Comparison of ENCODE assay signal across 9 mouse cellular contexts in genomic region chr3:29081517-29081916, GRCm38 (mm10). TPM values are rescaled to one million over a fixed set of nuclear protein-coding genes. Genes with fewer than 3 reads are reported as not detected.
DNase-seq lines count a peak whose midpoint lies in the region; ATAC-seq lines count a peak whose summit lies in the region.
"Had no signal": no experiment of that assay in that cellular context is flagged by ENCODE, and none has a peak within 500 bp of the region (broad histone marks: within the 10 kb centered on the region; RNA-seq: fewer than 3 reads in every experiment).

No protein-coding gene starts in this region.

- no peak for ATAC-seq in kidney, embryonic 15.5 days (replicated peaks; ENCODE audit: low FRiP score)
- ATAC-seq in hindbrain, embryonic 16.5 days, result peak; percentile 58
- ATAC-seq in midbrain, embryonic 11.5 days (ENCODE audit: low FRiP score), result no peak

- DNase-seq in kidney, postnatal 36 days, result no peak
- peak; percentile 46 for DNase-seq in embryonic facial prominence, embryonic 10.5 days (ENCODE audit: low spot score)
- no peak for DNase-seq in midbrain, embryonic 11.5 days (ENCODE audit: low spot score, missing footprints)
- DNase-seq in ovary, postnatal 36 days (ENCODE audit: low spot score), result no peak
- DNase-seq in gastrocnemius, adult 8-10 months (ENCODE audit: low spot score in 2 of 2), result no peak
- DNase-seq in heart, adult 8-10 months (ENCODE audit: low spot score), result no peak

- peak overlapping the region; percentile 51 for H3K4me3 ChIP-seq in kidney, embryonic 15.5 days (replicated peaks)
- peak overlapping the region; percentile 69 for H3K4me3 ChIP-seq in embryonic facial prominence, embryonic 10.5 days
- H3K4me3 ChIP-seq in hindbrain, embryonic 16.5 days (ENCODE audit: low read length), result peak overlapping the region; percentile 62
- peak overlapping the region; percentile 66 for H3K4me3 ChIP-seq in midbrain, embryonic 11.5 days (ENCODE audit: low read depth, low read length)

- H3K9ac ChIP-seq in kidney, embryonic 15.5 days, result no peak overlapping the region
- peak overlapping the region; percentile 39 for H3K9ac ChIP-seq in hindbrain, embryonic 16.5 days (ENCODE audit: low read depth, low read length)
- H3K9ac ChIP-seq in midbrain, embryonic 11.5 days (ENCODE audit: low read length), result peak overlapping the region; percentile 68

- H3K27me3 ChIP-seq in kidney, embryonic 15.5 days, result peaks cover 61% of the 10 kb centered on the region
- peaks cover 82% of the 10 kb centered on the region for H3K27me3 ChIP-seq in embryonic facial prominence, embryonic 10.5 days (replicated peaks; ENCODE audit: low read depth, poor library complexity, severe bottlenecking)
- no peaks in the 10 kb centered on the region for H3K27me3 ChIP-seq in hindbrain, embryonic 16.5 days (replicated peaks; ENCODE audit: control insufficient read depth, insufficient read depth, low read length)
- peaks cover 3% of the 10 kb centered on the region for H3K27me3 ChIP-seq in midbrain, embryonic 11.5 days (ENCODE audit: control insufficient read depth, insufficient read depth, low read length)

- no peaks in the 10 kb centered on the region for H3K36me3 ChIP-seq in kidney, embryonic 15.5 days
- H3K36me3 ChIP-seq in embryonic facial prominence, embryonic 10.5 days (replicated peaks), result no peaks in the 10 kb centered on the region
- no peaks in the 10 kb centered on the region for H3K36me3 ChIP-seq in hindbrain, embryonic 16.5 days (ENCODE audit: control insufficient read depth, insufficient read depth, low read length)
- H3K36me3 ChIP-seq in midbrain, embryonic 11.5 days (ENCODE audit: control insufficient read depth, insufficient read depth, low read length), result no peaks in the 10 kb centered on the region

- WGBS in kidney, embryonic 15.5 days, result 15% methylated on average over 13 of the region's 13 CpGs
- 12% methylated on average over 13 of the region's 13 CpGs for WGBS in embryonic facial prominence, embryonic 10.5 days
- WGBS in hindbrain, embryonic 16.5 days, result 9% methylated on average over 13 of the region's 13 CpGs
- WGBS in midbrain, embryonic 11.5 days, result 19% methylated on average over 13 of the region's 13 CpGs

- no peaks in the 10 kb centered on the region for H3K9me3 ChIP-seq in kidney, embryonic 15.5 days (replicated peaks)
- H3K9me3 ChIP-seq in embryonic facial prominence, embryonic 10.5 days, result no peaks in the 10 kb centered on the region
- H3K9me3 ChIP-seq in hindbrain, embryonic 16.5 days (ENCODE audit: control insufficient read depth, low read length), result no peaks in the 10 kb centered on the region
- H3K9me3 ChIP-seq in midbrain, embryonic 11.5 days (ENCODE audit: control insufficient read depth, low read length), result no peaks in the 10 kb centered on the region

- H3K4me2 ChIP-seq in kidney, embryonic 15.5 days, result peak overlapping the region; percentile 94
- peak overlapping the region; percentile 77 for H3K4me2 ChIP-seq in hindbrain, embryonic 16.5 days (ENCODE audit: low read length)
- peak overlapping the region; percentile 80 for H3K4me2 ChIP-seq in midbrain, embryonic 11.5 days

- peaks cover 18% of the 10 kb centered on the region for H3K4me1 ChIP-seq in kidney, embryonic 15.5 days
- peaks cover 21% of the 10 kb centered on the region for H3K4me1 ChIP-seq in embryonic facial prominence, embryonic 10.5 days
- H3K4me1 ChIP-seq in hindbrain, embryonic 16.5 days (ENCODE audit: control insufficient read depth, insufficient read depth, low read depth, low read length), result peaks cover 4% of the 10 kb centered on the region
- peaks cover 6% of the 10 kb centered on the region; the same call in 1 of the 2 replicates for H3K4me1 ChIP-seq in midbrain, embryonic 11.5 days (ENCODE audit: control insufficient read depth, insufficient read depth, low read length)

- no peak overlapping the region for H3K27ac ChIP-seq in kidney, embryonic 15.5 days
- H3K27ac ChIP-seq in embryonic facial prominence, embryonic 10.5 days (replicated peaks), result no peak overlapping the region
- H3K27ac ChIP-seq in hindbrain, embryonic 16.5 days (ENCODE audit: low read depth, low read length), result peak overlapping the region; percentile 68
- no peak overlapping the region for H3K27ac ChIP-seq in midbrain, embryonic 11.5 days (ENCODE audit: low read depth, low read length)

RNA-seq across cellular contexts. Expression of gene Egfem1, which starts 0.3 kb away (rescaled TPM):
- polyA plus RNA-seq in kidney, embryonic 15.5 days (2015; fragmentation: Nextera tagmentation; extraction: Ambion mirVana), result 1.1 and 1.4 TPM in 2 replicates
- 2.0 and 2.8 TPM in 2 replicates for polyA plus RNA-seq in embryonic facial prominence, embryonic 10.5 days (2016; fragmentation: Nextera tagmentation; extraction: Ambion mirVana)
- 4.6 and 6.4 TPM in 2 replicates for polyA plus RNA-seq in hindbrain, embryonic 16.5 days (2015; fragmentation: Nextera tagmentation; extraction: Ambion mirVana)
- 14.7 TPM in 2 replicates for polyA plus RNA-seq in midbrain, embryonic 11.5 days (2014; fragmentation: Nextera tagmentation; extraction: Ambion mirVana)
- not detected for total RNA-seq in gastrocnemius, adult 8-10 months (2022)
- under 1 TPM in 1 of 4 experiments, not detected in 3; 0.82 TPM for total RNA-seq in heart, adult 8-10 months (2022)
- polyA plus RNA-seq: spleen, adult 2 months had no signal
